Mouse (Mus musculus) lung, adult 2 months (tissue): ENCODE results near the gene Mrpl23.

ENCODE experiments used
- CTCF ChIP-seq: fragments of 200-500 bp; IDR thresholded peaks from 2 replicates; pipeline ENCODE4 v1.5.1; 2011; ENCODE audit warnings: mild to moderate bottlenecking, low read length, control low read depth; ENCODE audit not compliant: insufficient read depth
- POLR2A ChIP-seq: fragments of 200-500 bp; IDR thresholded peaks from 2 replicates; pipeline ENCODE4 v1.6.1; 2011; ENCODE audit warnings: low read depth, mild to moderate bottlenecking, control low read depth, low read length, borderline replicate concordance; ENCODE audit errors: extremely low read depth

GRCm38 (mm10) chr7:142483136-142483535, 49.4 kb upstream of the Mrpl23 start:
- TF ChIP-seq CTCF (no peak), POLR2A (no peak)
